Mouse (Mus musculus): Measurements from ENCODE around the gene Esp4. TPM values are rescaled to one million over a fixed set of nuclear protein-coding genes. Genes with fewer than 3 reads are reported as not detected.
"Not testable (repeated sequence)": the region's sequence is repeated elsewhere in the genome, so short reads cannot be mapped to it uniquely, and the experiment has no call there.

The Esp4 gene
- total RNA-seq (2014; fragmentation: Nextera tagmentation) (not detected in 2 replicates), total RNA-seq (2017) (not detected in 2 replicates)

DNA sequence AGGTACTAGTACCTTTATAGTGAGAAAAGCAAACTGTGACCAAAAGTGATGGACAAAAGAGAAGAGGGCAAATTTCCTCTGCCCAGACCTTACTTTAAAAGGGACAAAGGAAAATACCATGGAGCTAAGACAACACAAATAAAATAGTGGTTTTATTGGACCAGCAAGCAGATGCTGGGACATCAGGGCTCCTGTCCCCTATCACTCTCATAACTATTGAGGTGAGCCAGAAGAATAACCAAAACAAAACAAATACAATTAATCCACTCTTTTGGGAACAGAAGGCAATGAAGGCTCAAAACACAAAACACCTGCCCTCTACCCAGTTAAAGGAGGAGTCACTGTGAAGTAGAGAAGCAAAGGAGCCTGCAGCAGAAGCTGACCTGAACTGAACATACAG lies at the start of gene Esp4:
Gene Esp4 (plus strand): TSS at position 301 of the 400 bp plus-strand sequence.
- no peak for ATAC-seq (replicated peaks; ENCODE audit: low FRiP score, low TSS enrichment, poor library complexity, severe bottlenecking)

DNA sequence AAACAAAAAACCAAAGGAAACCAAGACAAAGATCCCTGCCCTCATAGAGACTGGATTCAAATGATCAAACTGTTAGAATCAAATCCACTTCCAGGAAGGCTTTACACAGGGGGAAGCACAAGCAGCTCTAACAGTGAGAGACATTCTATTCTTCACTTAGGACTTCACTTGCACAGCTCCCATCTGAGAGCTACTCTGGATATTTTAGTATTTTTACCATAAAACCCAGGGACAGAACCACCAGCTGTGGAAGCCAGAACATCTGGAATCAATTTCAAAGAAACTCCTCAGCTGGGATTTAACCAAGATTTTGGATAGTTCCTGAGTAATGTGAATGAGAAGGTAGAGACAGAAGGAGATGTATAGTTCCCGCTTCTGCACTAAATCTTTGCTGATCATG lies 44.9 kb upstream of the Esp4 start:
- ATAC-seq (replicated peaks; ENCODE audit: low FRiP score, low TSS enrichment, poor library complexity, severe bottlenecking) = no peak

DNA sequence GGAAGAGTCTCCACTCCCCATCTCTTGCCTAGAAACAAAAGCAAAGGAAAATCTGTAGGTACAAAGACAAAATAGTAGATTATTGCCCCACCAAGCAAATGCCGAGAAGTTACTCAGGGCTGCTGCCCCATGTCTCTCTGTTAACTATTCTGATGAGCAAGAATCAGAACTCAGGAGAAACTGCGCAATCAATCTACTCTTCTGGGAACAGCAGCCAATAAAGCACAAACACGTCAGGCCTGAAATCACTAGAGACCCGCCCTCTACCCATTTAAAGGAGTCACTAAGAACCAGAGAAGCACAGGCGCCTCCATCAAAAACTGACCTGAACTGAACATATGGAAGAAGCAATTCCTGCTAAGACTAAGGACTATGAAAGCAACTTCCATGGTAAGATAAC lies 37.2 kb upstream of the Esp4 start, which contains the start of gene Esp6:
Gene Esp6 (plus strand): TSS at position 301 of the 400 bp plus-strand sequence.
- ATAC-seq (replicated peaks; ENCODE audit: low FRiP score, low TSS enrichment, poor library complexity, severe bottlenecking) = no peak

DNA sequence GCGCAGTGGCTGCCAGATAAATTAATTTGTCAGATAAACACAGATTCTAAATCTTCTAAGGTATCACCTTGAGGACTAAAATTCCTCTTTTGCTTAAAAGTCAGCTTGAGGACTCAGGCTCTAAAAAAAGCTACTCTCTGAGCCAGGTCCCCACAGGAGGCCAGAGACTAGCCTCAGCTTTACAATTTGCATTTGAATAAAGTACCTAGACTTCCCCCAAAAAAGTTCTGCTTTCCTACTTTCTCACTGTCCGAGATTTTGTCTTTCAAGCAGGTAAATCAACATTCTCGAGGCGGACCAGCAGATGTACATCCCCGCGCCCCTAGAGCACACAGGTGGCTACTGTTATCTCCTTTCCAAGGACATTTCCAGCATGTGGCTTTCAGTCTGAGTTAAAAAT lies 14.5 kb upstream of the Esp4 start:
- not testable (repeated sequence) for ATAC-seq (replicated peaks; ENCODE audit: low FRiP score, low TSS enrichment, poor library complexity, severe bottlenecking)

DNA sequence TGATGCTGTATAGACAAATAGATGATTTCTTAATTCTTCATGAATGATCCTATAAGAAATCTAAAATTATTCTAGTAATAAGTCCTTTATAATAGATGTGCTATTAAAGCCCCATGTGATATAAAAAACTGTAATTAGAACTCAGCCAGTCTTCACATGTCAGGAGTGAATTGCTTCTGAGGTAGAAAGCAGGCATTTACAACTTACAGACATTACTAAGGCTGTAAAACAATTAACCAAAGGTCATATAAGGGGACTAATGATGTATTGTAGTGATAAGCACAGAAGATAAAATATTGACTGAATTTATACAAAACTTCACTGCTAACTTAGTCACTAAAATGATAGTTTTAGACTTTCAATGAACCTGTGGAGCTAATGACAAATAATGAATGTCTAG lies 7.1 kb upstream of the Esp4 start:
- ATAC-seq (replicated peaks; ENCODE audit: low FRiP score, low TSS enrichment, poor library complexity, severe bottlenecking) = no peak

DNA sequence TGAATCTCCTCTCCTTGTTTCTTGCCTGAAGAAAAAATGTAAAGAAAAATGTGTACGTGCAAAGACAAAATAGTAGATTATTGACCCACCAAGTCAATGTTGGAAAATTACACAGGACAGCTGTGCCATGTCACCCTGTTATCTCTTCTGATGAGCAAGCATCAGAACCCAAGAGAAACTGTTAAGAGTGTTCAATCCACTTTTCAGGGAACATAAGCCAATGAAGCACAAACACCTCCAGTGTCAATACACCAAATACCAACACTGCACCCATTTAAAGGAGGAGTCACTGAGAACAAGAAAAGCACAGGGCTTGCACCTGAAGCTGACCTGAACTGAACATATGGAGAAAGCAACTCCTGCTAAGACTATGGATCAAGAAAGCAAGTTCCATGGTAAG lies 33.4 kb downstream of the Esp4 start, which contains the start of gene Esp3:
Gene Esp3 (plus strand): TSS at position 301 of the 400 bp plus-strand sequence.
- ATAC-seq (replicated peaks; ENCODE audit: low FRiP score, low TSS enrichment, poor library complexity, severe bottlenecking) = not testable (repeated sequence)

Other genes starting within 250 kb of the Esp4 start
- gene Esp8, start 78.6 kb upstream of the Esp4 start, total RNA-seq (2014; fragmentation: Nextera tagmentation) = not detected in 2 replicates
- gene Esp8, start 78.6 kb upstream of the Esp4 start, total RNA-seq (2017) = not detected in 2 replicates
- not detected in 2 replicates for gene Esp6, start 37.1 kb upstream of the Esp4 start, total RNA-seq (2014; fragmentation: Nextera tagmentation)
- not detected in 2 replicates for gene Esp6, start 37.1 kb upstream of the Esp4 start, total RNA-seq (2017)
- gene Esp3, start 33.5 kb downstream of the Esp4 start, total RNA-seq (2014; fragmentation: Nextera tagmentation) = not detected in 2 replicates
- not detected in 2 replicates for gene Esp3, start 33.5 kb downstream of the Esp4 start, total RNA-seq (2017)
- not detected in 2 replicates for gene Esp1, start 128.5 kb downstream of the Esp4 start, total RNA-seq (2014; fragmentation: Nextera tagmentation)
- gene Esp1, start 128.5 kb downstream of the Esp4 start, total RNA-seq (2017) = not detected in 2 replicates
- gene Crisp2, start 208.4 kb downstream of the Esp4 start, total RNA-seq (2014; fragmentation: Nextera tagmentation) = 3.8 TPM in 1 of 2 replicates, not detected in the other
- gene Crisp2, start 208.4 kb downstream of the Esp4 start, total RNA-seq (2017) = 3.1 TPM in 1 of 2 replicates, not detected in the other
- gene Rhag, start 212.5 kb downstream of the Esp4 start, total RNA-seq (2014; fragmentation: Nextera tagmentation) = 98.6 and 128 TPM in 2 replicates
- 54.1 and 79.9 TPM in 2 replicates for gene Rhag, start 212.5 kb downstream of the Esp4 start, total RNA-seq (2017)

All from megakaryocyte-erythroid progenitor cell, adult 5-6 weeks (primary cell).